Mouse (Mus musculus) Patski (cell line): ENCODE measurements at regions not wholly inside any gene's neighbourhood (a gene's known extent, or its start where the extent isn't known, plus 50 kb on each side); places are given as distances from the start of the nearest gene placed in this dataset.

Experiments used
- ATAC-seq: fragments of 100-300 bp; one replicate; pipeline ENCODE4 v1.8.0; 2021
- CTCF ChIA-PET: fragments of 350-600 bp; sonication (Branson Sonifier 250); formaldehyde crosslinking; loops from one replicate; lab custom pipeline; 2022; ENCODE audit warnings: inconsistent platforms; lab: Charles Lee
- POLR2A ChIA-PET: fragments of 350-600 bp; sonication (Branson Sonifier 250); formaldehyde crosslinking; loops from one replicate; lab custom pipeline; 2022; ENCODE audit warnings: antibody characterized with exemption, inconsistent platforms; lab: Charles Lee
- DNase-seq: peaks from one replicate; pipeline ENCODE4 v3.0.0-alpha.2; 2011; ENCODE audit warnings: low read depth, low spot score
- H3K27me3 ChIP-seq: fragments of 371-371 bp; one replicate; pipeline ENCODE4 v1.5.1; 2021
- CTCF ChIP-seq: fragments of 100-300 bp; IDR thresholded peaks from one replicate; pipeline ENCODE4 v1.5.1; 2021
- in situ Hi-C: fragments of 300-500 bp; cut with MboI; formaldehyde crosslinking; loops from 3 replicates; pipeline ENCODE4 v1.11.1; 2018; ENCODE audit warnings: low pct_unique_long_range_greater_than_20kb, mixed read lengths

GRCm38 (mm10) chr5:4563862-4564261, 194.0 kb downstream of the Fzd1 start:
- no peak for DNase-seq
- CTCF ChIA-PET, result interaction anchor here (1.0 kb wide), 1 partner anchor 30 kb away, joined by 3 read pairs; no protein-coding TSS in a partner anchor
- POLR2A ChIA-PET, result no interaction called here
- no peaks in the 10 kb centered on the region for H3K27me3 ChIP-seq
- in situ Hi-C loops, result loop anchor here (25.0 kb wide), 1 partner anchor 348 kb away; no protein-coding TSS in a partner anchor
- TF ChIP-seq CTCF, result no peak
- ATAC-seq, result no peak

- CTCF ChIA-PET, result no interaction called here
- no peak for ATAC-seq
- in situ Hi-C loops, result loop anchor here (25.0 kb wide), 1 partner anchor 351 kb away; no protein-coding TSS in a partner anchor
- no peak for DNase-seq
- no peak for TF ChIP-seq CTCF
- H3K27me3 ChIP-seq, result peaks cover 3% of the 10 kb centered on the region
- POLR2A ChIA-PET, result no interaction called here
These were observed 196.2 kb downstream of the Fzd1 start for GRCm38 (mm10) chr5:4561661-4562060.

DNA sequence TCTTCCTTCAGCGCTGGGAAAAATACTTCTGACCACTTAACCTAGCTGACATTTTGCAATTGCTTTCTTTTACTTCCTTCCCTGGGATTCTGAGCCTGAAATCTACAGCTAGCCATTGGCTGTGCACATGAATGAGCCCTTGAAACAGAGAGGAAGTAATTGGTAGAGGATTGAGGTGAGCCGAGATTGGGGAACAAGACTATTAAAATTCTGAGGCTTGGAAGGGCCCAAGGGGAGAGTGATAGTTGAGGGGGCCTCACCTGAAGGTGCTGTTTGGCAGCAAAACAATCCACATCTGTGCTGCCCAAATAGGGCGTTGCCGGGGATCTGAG, 196.7 kb downstream of the Fzd1 start:
- ChIA-PET CTCF (interaction anchor here (0.8 to 1.2 kb wide), 2 partner anchors 22 to 172 kb away, joined by 3 read pairs; no protein-coding TSS in a partner anchor), POLR2A (no interaction called here)
- H3K27me3 ChIP-seq, result peaks cover 3% of the 10 kb centered on the region
- ATAC-seq, result no peak
- no peak for TF ChIP-seq CTCF
- no peak for DNase-seq
- in situ Hi-C loops, result loop anchor here (25.0 kb wide), 1 partner anchor 351 kb away; no protein-coding TSS in a partner anchor

DNA sequence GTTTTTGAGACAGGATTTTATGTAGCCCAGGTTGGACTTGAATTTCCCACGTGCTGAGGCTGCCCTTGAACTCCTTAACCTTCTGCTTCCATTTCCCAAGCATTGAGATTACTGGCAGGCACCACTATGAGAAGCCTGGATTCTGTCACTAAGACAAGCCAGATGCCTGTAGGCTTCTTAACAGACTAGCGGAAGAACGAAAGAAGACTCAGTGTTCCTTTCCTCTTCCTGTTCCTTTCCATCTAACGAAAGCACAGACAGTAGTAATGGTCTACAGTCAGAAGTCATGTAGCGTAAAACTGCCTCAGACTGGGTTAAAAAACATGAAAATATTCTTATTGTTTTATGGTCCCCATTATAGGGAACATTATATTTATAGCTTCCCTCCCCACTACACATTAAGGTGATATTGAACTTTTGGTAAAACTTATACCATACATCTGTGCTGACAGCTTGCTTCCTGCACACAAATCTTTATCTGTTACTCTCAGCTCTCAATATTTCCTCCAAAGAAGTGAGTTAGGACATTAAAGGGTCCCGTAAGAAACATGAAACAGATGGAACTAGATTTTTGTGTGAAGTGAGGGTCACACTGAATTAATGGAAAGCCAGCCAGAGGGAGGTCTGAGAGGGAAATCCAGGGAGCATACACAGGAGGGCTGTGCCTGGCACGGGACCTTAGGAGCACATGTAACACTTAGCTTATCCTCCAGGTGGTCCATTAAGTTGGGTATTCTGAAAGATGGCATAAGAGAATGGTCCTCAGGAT, 197.3 kb downstream of the Fzd1 start:
- in situ Hi-C loops, result loop anchor here (25.0 kb wide), 1 partner anchor 352 kb away; no protein-coding TSS in a partner anchor
- CTCF ChIA-PET, result interaction anchor here (0.8 to 1.2 kb wide), 2 partner anchors 23 to 173 kb away, joined by 3 read pairs; no protein-coding TSS in a partner anchor
- TF ChIP-seq CTCF, result no peak
- DNase-seq (no peak), ATAC-seq (no peak)
- POLR2A ChIA-PET, result no interaction called here
- H3K27me3 ChIP-seq, result peaks cover 3% of the 10 kb centered on the region

DNA sequence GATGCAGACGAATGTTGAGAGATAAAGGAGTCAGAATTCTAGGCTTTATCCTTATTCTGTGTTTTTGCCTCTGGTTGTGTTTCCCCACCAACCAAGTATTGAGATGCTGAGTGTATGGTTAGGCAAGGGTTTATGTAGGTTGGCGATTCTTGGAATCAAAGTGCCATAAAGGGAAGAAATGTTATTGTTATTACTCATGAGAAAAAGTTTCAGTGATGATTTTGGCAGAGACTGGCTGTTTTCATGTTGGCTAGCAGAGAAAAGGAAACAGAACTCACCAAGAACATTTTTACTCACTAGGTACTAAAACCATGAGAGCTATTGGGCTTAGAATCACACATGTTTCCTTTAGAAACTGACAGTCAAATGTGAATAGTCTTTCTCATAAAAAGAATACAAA, 202.9 kb downstream of the Fzd1 start:
- peaks cover 6% of the 10 kb centered on the region for H3K27me3 ChIP-seq
- ATAC-seq (no peak), DNase-seq (no peak)
- in situ Hi-C loops, result loop anchor here (25.0 kb wide), 1 partner anchor 357 kb away; no protein-coding TSS in a partner anchor
- POLR2A ChIA-PET, result no interaction called here
- CTCF ChIA-PET, result interaction anchor here (1.7 kb wide), 1 partner anchor 76 kb away, joined by 3 read pairs; no protein-coding TSS in a partner anchor
- TF ChIP-seq CTCF, result no peak

GRCm38 (mm10) chr5:4538572-4538971, 219.3 kb downstream of the Fzd1 start:
- in situ Hi-C loops, result no loop called here
- TF ChIP-seq CTCF, result no peak
- ATAC-seq (no peak), DNase-seq (no peak)
- no peaks in the 10 kb centered on the region for H3K27me3 ChIP-seq
- ChIA-PET CTCF (interaction anchor here (1.1 to 1.4 kb wide), 2 partner anchors 8 to 11 kb away, joined by 5 read pairs; no protein-coding TSS in a partner anchor), POLR2A (no interaction called here)

- no peak for TF ChIP-seq CTCF
- CTCF ChIA-PET, result no interaction called here
- no peak for ATAC-seq
- in situ Hi-C loops, result no loop called here
- no peaks in the 10 kb centered on the region for H3K27me3 ChIP-seq
- no peak for DNase-seq
- POLR2A ChIA-PET, result no interaction called here
These were observed 221.0 kb downstream of the Fzd1 start for GRCm38 (mm10) chr5:4536790-4537189.

- DNase-seq, result no peak
- TF ChIP-seq CTCF, result no peak
- in situ Hi-C loops, result no loop called here
- CTCF ChIA-PET, result no interaction called here
- ATAC-seq, result no peak
- POLR2A ChIA-PET, result no interaction called here
- no peaks in the 10 kb centered on the region for H3K27me3 ChIP-seq
These were observed 221.9 kb downstream of the Fzd1 start for GRCm38 (mm10) chr5:4535951-4536350.

DNA sequence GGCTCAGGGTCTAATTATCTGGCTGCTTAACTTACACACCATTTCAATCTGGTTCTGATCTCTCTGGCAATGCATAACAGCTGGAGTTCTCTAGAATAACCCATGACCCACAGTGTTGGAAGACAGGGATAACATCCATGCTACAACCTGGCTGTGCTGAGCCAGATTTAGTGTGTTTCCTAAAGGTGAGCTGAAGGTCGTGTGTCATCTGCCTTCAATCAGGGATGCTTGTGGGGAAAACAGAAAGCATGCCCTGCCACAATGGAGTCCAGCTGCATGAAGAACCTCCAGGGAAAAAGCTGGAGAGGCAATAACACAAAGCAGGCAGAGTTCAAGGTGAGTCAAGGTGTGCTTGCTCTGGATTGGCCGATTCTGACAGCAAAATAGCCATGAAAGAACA, 223.3 kb downstream of the Fzd1 start:
- CTCF ChIA-PET, result interaction anchor here (1.1 kb wide), 1 partner anchor 10 kb away, joined by 4 read pairs; no protein-coding TSS in a partner anchor
- in situ Hi-C loops, result no loop called here
- no peak for DNase-seq
- no peaks in the 10 kb centered on the region for H3K27me3 ChIP-seq
- ATAC-seq, result no peak
- POLR2A ChIA-PET, result no interaction called here
- no peak for TF ChIP-seq CTCF

- H3K27me3 ChIP-seq, result no peaks in the 10 kb centered on the region
- ChIA-PET CTCF (interaction anchor here (1.4 to 1.7 kb wide), 2 partner anchors 9 to 30 kb away, joined by 3 to 5 read pairs; no protein-coding TSS in a partner anchor), POLR2A (no interaction called here)
- no peak for TF ChIP-seq CTCF
- ATAC-seq (peak; percentile 70), DNase-seq (peak; percentile 48)
- in situ Hi-C loops, result no loop called here
These were observed 227.4 kb downstream of the Fzd1 start for GRCm38 (mm10) chr5:4530236-4531067.
